Mouse (Mus musculus): ENCODE results near the gene Ypel2. TPM values are rescaled to one million over a fixed set of nuclear protein-coding genes. Genes with fewer than 3 reads are reported as not detected.

The Ypel2 gene
- polyA plus RNA-seq, 1 experiment from 2014 or later, result 7.4 TPM

DNA sequence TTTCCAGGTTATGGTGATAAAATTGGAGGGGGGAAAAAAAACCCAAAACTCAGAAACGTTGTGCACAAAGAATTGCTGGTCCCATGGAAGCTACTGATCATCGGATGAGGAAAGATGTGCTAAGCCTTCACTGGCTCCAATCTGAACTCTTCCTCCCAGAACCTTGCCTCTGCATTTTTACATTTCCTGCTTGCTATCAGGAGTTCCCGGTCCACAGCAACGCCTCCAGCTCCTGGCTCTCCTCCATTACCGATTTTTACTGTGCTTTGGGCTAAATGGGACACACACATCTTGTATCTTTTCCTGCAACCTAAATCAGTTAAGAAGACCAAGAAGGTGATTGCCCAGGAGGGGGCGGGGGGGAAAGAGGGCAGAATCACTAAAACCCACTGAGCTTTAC lies 54.0 kb downstream of the Ypel2 start:
- H3K4me2 ChIP-seq, result no peak overlapping the region
- H3K9ac ChIP-seq, result no peak overlapping the region
- H3K4me1 ChIP-seq, result no peaks in the 10 kb centered on the region
- WGBS, result 86% methylated on average over 6 of the region's 6 CpGs
- no peaks in the 10 kb centered on the region for H3K27me3 ChIP-seq
- H3K4me3 ChIP-seq, result no peak overlapping the region
- no peaks in the 10 kb centered on the region for H3K9me3 ChIP-seq (replicated peaks)
- no peak for ATAC-seq
- H3K27ac ChIP-seq, result no peak overlapping the region
- H3K36me3 ChIP-seq (ENCODE audit: poor library complexity, severe bottlenecking), result peaks cover 33% of the 10 kb centered on the region

DNA sequence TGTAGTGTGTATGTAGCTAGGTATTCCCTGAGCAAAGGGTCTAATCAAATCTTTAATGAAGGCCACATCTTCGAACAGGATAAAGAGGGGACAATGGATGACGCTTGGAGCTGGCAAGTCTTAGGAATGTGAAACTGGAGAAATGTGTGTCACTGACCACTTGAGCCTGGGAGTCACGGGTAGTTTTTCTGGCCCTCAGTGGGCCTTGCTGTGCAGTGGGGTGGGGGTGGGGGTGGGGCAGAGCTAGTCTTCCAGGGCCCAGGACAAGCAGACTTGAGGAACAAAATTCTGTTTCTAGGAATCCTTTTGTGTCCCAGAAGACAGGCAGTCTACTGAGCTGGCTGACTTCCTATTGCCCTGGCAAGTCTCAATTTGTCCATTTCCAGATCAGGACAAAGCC lies 55.0 kb downstream of the Ypel2 start:
- Histone ChIP-seq H3K27me3 (no peaks in the 10 kb centered on the region), H3K36me3 (ENCODE audit: poor library complexity, severe bottlenecking) (peaks cover 24% of the 10 kb centered on the region; the same call in 1 of the 2 replicates), H3K9me3 (replicated peaks) (no peaks in the 10 kb centered on the region), H3K4me1 (no peaks in the 10 kb centered on the region), H3K9ac (no peak overlapping the region), H3K27ac (no peak overlapping the region), H3K4me3 (no peak overlapping the region), H3K4me2 (no peak overlapping the region)
- no peak for ATAC-seq
- 73% methylated on average over 3 of the region's 3 CpGs for WGBS

DNA sequence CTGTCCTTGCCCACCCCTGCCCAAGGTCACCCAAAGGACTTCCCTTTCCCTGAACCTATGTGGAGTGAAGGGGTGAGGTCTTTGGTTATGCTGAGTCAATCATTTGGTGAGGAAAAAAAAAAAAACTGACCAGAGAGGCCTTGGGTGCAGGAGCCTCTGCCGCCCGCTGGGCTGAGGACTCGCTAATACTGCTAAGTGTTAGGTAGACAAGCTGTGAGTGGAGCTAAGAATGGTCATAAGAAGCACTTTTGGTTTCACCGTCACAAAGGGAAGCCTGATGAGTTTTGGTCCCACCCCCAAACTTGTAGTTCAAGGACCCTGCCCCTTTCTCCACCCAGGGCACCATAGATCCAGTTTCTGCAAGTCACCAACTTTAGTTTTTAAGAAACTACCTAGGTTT lies 55.4 kb downstream of the Ypel2 start:
- no peak overlapping the region for H3K27ac ChIP-seq
- no peak overlapping the region for H3K4me2 ChIP-seq
- no peak overlapping the region for H3K4me3 ChIP-seq
- no peaks in the 10 kb centered on the region for H3K4me1 ChIP-seq
- no peaks in the 10 kb centered on the region for H3K9me3 ChIP-seq (replicated peaks)
- peaks cover 20% of the 10 kb centered on the region; the same call in 1 of the 2 replicates for H3K36me3 ChIP-seq (ENCODE audit: poor library complexity, severe bottlenecking)
- H3K27me3 ChIP-seq, result no peaks in the 10 kb centered on the region
- WGBS, result 84% methylated on average over 4 of the region's 4 CpGs
- H3K9ac ChIP-seq, result no peak overlapping the region
- no peak for ATAC-seq

GRCm38 (mm10) chr11:86936938-86937337 lies 56.6 kb downstream of the Ypel2 start:
- Histone ChIP-seq H3K27me3 (no peaks in the 10 kb centered on the region), H3K4me1 (no peaks in the 10 kb centered on the region), H3K9me3 (replicated peaks) (no peaks in the 10 kb centered on the region), H3K4me3 (no peak overlapping the region), H3K9ac (no peak overlapping the region), H3K27ac (no peak overlapping the region), H3K4me2 (no peak overlapping the region), H3K36me3 (ENCODE audit: poor library complexity, severe bottlenecking) (peaks cover 17% of the 10 kb centered on the region; the same call in 1 of the 2 replicates)
- whole genome bisulfite sequencing, result 70% methylated on average over 9 of the region's 9 CpGs
- ATAC-seq, result no peak

DNA sequence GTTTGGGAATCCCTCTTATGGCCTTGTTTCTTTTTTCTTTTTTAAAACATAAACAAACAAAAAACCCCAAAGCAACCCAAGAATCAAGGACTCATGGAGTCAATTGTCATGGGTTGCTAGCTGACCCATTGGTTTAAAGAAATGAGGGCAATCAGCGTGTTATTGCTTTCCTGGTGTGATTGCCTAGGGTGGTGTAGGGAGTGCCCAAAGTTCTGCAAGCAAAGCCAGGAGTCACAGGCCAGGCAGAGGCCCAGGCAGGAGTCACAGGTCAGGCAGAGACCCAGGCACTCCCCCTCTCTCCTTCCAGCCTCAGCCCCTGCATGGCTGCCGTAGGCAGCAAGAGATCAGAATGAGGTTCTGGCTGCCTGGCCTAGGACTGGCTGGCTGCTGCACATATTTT lies 58.6 kb downstream of the Ypel2 start:
- H3K9ac ChIP-seq, result no peak overlapping the region
- WGBS, result 92% methylated on average over 2 of the region's 2 CpGs
- peaks cover 5% of the 10 kb centered on the region; the same call in 1 of the 2 replicates for H3K36me3 ChIP-seq (ENCODE audit: poor library complexity, severe bottlenecking)
- H3K4me3 ChIP-seq, result no peak overlapping the region
- H3K4me2 ChIP-seq, result no peak overlapping the region
- H3K27me3 ChIP-seq, result no peaks in the 10 kb centered on the region
- H3K27ac ChIP-seq, result no peak overlapping the region
- no peak for ATAC-seq
- no peaks in the 10 kb centered on the region for H3K9me3 ChIP-seq (replicated peaks)
- no peaks in the 10 kb centered on the region for H3K4me1 ChIP-seq

GRCm38 (mm10) chr11:86932201-86932600 lies 61.3 kb downstream of the Ypel2 start:
- no peaks in the 10 kb centered on the region for H3K27me3 ChIP-seq
- WGBS, result 92% methylated on average over 2 of the region's 2 CpGs
- ATAC-seq, result no peak
- no peaks in the 10 kb centered on the region for H3K4me1 ChIP-seq
- H3K9ac ChIP-seq, result no peak overlapping the region
- no peaks in the 10 kb centered on the region for H3K36me3 ChIP-seq (ENCODE audit: poor library complexity, severe bottlenecking)
- no peaks in the 10 kb centered on the region for H3K9me3 ChIP-seq (replicated peaks)
- no peak overlapping the region for H3K4me3 ChIP-seq
- no peak overlapping the region for H3K27ac ChIP-seq
- no peak overlapping the region for H3K4me2 ChIP-seq

DNA sequence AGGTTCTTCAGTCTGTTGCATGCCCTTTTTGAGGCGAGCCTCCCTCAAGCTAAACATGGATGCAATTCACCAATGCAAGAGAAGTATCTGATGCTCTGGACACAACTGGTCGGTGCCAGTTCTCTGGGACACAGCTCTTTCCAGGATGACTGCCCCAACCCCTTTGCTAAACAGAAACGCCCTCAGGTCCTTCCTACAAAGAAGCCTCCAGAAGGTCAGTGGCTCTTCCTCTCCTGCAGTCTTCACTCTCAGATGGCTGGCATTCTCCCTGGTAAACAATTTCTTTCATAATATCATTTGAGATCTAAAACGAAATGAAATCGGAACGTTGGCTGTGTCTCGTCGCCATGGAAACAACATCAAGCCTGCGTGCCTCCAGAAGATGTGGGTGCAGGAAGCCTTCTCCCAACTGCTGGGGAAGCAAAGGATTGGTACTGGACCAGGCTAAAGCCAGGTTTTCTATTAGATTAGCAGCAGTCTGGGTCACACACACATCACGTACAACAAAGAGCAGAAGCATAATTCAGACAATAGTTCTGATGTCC lies 62.8 kb downstream of the Ypel2 start:
- 74% methylated on average over 10 of the region's 10 CpGs for WGBS
- no peaks in the 10 kb centered on the region for H3K36me3 ChIP-seq (ENCODE audit: poor library complexity, severe bottlenecking)
- H3K27me3 ChIP-seq, result no peaks in the 10 kb centered on the region
- no peaks in the 10 kb centered on the region for H3K4me1 ChIP-seq
- H3K9ac ChIP-seq, result no peak overlapping the region
- H3K9me3 ChIP-seq (replicated peaks), result no peaks in the 10 kb centered on the region
- H3K27ac ChIP-seq, result no peak overlapping the region
- H3K4me2 ChIP-seq, result no peak overlapping the region
- no peak overlapping the region for H3K4me3 ChIP-seq
- no peak for ATAC-seq

DNA sequence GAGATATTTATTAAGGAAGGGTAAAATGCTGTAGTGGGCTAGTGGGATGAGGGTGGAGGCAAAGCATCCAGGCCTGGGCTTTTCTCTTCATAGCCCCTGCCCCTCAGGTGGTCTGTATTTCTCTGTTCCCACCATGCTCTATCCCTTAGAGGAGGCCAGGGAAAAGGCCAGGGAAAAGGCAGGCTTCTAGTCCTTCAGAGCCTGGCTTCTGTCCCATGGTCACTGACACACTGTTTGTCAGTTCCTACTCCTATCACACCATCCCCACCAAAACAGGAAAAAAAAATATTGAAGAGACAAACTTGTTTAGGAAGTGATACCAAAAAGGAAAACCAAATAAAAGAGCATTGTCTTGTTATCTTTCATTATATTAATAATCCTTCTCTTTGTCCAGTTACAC lies 63.5 kb downstream of the Ypel2 start:
- Histone ChIP-seq H3K27ac (no peak overlapping the region), H3K4me2 (no peak overlapping the region), H3K4me3 (no peak overlapping the region), H3K36me3 (ENCODE audit: poor library complexity, severe bottlenecking) (no peaks in the 10 kb centered on the region), H3K27me3 (no peaks in the 10 kb centered on the region), H3K9ac (no peak overlapping the region), H3K9me3 (replicated peaks) (no peaks in the 10 kb centered on the region), H3K4me1 (no peaks in the 10 kb centered on the region)
- no peak for ATAC-seq

DNA sequence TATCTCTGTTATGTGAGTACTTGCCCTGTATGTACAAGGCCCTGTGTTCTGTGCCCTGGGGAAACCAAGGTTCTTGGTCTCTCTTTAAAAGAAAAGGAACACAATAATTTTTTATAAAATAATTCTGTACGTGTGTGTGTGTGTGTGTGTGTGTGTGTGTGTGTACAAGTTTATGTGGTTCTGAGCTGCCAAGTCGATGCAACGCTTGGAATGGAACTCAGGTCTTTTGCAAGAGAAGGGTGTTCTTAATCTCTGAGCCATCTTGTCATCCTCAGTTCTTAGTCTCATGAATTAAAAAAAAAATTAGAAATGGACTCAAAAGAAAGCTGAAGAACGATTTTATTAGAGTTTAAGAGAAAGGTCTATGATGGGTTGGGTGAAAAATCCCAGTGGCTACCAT lies 64.0 kb downstream of the Ypel2 start:
- 82% methylated on average over 4 of the region's 4 CpGs for WGBS
- Histone ChIP-seq H3K4me2 (no peak overlapping the region), H3K4me1 (no peaks in the 10 kb centered on the region), H3K36me3 (ENCODE audit: poor library complexity, severe bottlenecking) (no peaks in the 10 kb centered on the region), H3K4me3 (no peak overlapping the region), H3K9me3 (replicated peaks) (no peaks in the 10 kb centered on the region), H3K27ac (no peak overlapping the region), H3K9ac (no peak overlapping the region), H3K27me3 (no peaks in the 10 kb centered on the region)
- no peak for ATAC-seq

- Histone ChIP-seq H3K27ac (no peak overlapping the region), H3K36me3 (ENCODE audit: poor library complexity, severe bottlenecking) (no peaks in the 10 kb centered on the region), H3K4me3 (no peak overlapping the region), H3K9me3 (replicated peaks) (no peaks in the 10 kb centered on the region), H3K9ac (no peak overlapping the region), H3K4me2 (no peak overlapping the region), H3K27me3 (no peaks in the 10 kb centered on the region), H3K4me1 (peaks cover 5% of the 10 kb centered on the region; the same call in 1 of the 2 replicates)
- WGBS, result 91% methylated on average over 9 of the region's 9 CpGs
- ATAC-seq, result no peak
Measured at GRCm38 (mm10) chr11:86925085-86925638, 68.3 kb downstream of the Ypel2 start.

DNA sequence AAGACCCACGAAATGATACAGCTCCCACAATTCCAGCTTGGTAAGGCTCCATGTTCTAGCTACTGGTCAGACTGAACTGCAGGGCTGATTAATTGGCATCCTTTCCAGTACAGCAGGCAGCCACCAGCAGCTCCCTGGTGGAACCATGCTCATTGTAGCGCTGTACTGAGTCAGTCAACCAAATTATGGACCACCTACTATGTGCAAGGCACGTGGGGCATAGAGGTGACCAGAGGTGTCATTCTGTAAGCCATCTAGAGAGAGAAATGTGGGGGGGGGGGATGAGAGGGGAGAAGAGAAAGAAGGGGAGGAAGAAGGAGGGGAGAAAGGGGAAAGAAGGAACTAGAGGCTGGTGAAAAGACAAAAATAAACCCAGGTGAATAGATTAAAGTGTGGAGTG lies 68.9 kb downstream of the Ypel2 start:
- no peaks in the 10 kb centered on the region for H3K27me3 ChIP-seq
- H3K4me2 ChIP-seq, result no peak overlapping the region
- no peaks in the 10 kb centered on the region for H3K36me3 ChIP-seq (ENCODE audit: poor library complexity, severe bottlenecking)
- ATAC-seq, result no peak
- H3K4me3 ChIP-seq, result no peak overlapping the region
- 85% methylated on average over 3 of the region's 3 CpGs for WGBS
- no peaks in the 10 kb centered on the region for H3K9me3 ChIP-seq (replicated peaks)
- peaks cover 7% of the 10 kb centered on the region; the same call in 1 of the 2 replicates for H3K4me1 ChIP-seq
- no peak overlapping the region for H3K9ac ChIP-seq
- H3K27ac ChIP-seq, result no peak overlapping the region

DNA sequence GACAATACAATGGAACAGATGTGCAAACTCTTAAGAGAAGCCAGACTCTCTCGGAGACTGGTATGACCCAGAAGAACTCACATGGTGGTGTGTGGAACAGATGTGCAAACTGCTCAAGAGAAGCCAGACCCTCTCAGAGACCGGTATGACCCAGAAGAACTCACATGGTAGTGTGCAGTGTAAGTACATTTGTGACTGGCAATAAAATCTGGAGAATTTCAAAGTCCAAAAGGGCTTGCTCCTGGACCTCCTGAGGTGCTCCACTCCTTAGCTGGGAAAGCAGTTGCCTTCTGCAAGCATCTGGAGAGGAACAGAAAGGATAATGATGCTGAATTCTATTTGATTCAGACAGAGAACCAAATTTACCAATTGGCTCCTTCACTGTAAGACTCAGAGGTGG lies 69.9 kb downstream of the Ypel2 start:
- peaks cover 7% of the 10 kb centered on the region; the same call in 1 of the 2 replicates for H3K4me1 ChIP-seq
- no peak overlapping the region for H3K27ac ChIP-seq
- no peak overlapping the region for H3K4me3 ChIP-seq
- H3K36me3 ChIP-seq (ENCODE audit: poor library complexity, severe bottlenecking), result no peaks in the 10 kb centered on the region
- no peak overlapping the region for H3K9ac ChIP-seq
- no peak overlapping the region for H3K4me2 ChIP-seq
- H3K27me3 ChIP-seq, result no peaks in the 10 kb centered on the region
- H3K9me3 ChIP-seq (replicated peaks), result no peaks in the 10 kb centered on the region
- 81% methylated on average over 2 of the region's 2 CpGs for WGBS
- ATAC-seq, result no peak

DNA sequence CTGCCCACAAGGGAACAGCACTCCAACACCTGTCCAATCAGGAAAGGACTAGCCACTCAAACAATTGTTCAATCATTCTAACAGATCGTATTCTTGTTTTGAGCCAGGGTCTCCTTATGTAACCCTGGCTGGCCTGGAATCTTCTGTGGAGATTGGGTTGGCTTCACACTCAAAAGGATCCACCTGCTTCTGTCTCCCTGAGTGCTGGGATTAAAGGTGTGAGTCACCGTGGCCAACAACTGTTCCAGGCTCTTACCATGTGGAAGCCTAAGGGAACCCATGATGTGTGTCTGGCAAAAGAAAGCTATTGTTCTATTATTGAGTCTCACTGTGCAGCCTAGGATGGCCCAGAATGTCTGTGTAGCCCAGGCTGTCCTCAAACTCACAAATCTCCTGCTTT lies 71.5 kb downstream of the Ypel2 start:
- no peaks in the 10 kb centered on the region for H3K36me3 ChIP-seq (ENCODE audit: poor library complexity, severe bottlenecking)
- no peak overlapping the region for H3K9ac ChIP-seq
- no peak overlapping the region for H3K27ac ChIP-seq
- no peak overlapping the region for H3K4me3 ChIP-seq
- ATAC-seq, result no peak
- WGBS, result 80% methylated on average over 2 of the region's 2 CpGs
- peaks cover 7% of the 10 kb centered on the region; the same call in 1 of the 2 replicates for H3K4me1 ChIP-seq
- H3K4me2 ChIP-seq, result no peak overlapping the region
- H3K9me3 ChIP-seq (replicated peaks), result no peaks in the 10 kb centered on the region
- no peaks in the 10 kb centered on the region for H3K27me3 ChIP-seq

All from forebrain, embryonic 13.5 days (tissue).